Mouse (Mus musculus): Measurements from ENCODE around the gene Pnpla2.
"Not testable (repeated sequence)": the region's sequence is repeated elsewhere in the genome, so short reads cannot be mapped to it uniquely, and the experiment has no call there.

Gene Pnpla2

GRCm38 (mm10) chr7:141432186-141432611 lies 22.8 kb upstream of the Pnpla2 start:
- no peak for DNase-seq

- DNase-seq: no peak
Observed at GRCm38 (mm10) chr7:141432741-141433516, 22.1 kb upstream of the Pnpla2 start.

- no peak for DNase-seq
Observed at GRCm38 (mm10) chr7:141433517-141434400, 21.2 kb upstream of the Pnpla2 start.

GRCm38 (mm10) chr7:141434464-141434863 lies 20.5 kb upstream of the Pnpla2 start:
- DNase-seq: no peak

GRCm38 (mm10) chr7:141435129-141435855 lies 19.7 kb upstream of the Pnpla2 start:
- DNase-seq: peak; percentile 64 to 71

- no peak for DNase-seq
Observed at GRCm38 (mm10) chr7:141435856-141436522, 19.0 kb upstream of the Pnpla2 start.

- DNase-seq: no peak
Observed at GRCm38 (mm10) chr7:141436523-141436892, 18.5 kb upstream of the Pnpla2 start.

- DNase-seq: peak; percentile 77 to 81
Observed at GRCm38 (mm10) chr7:141437178-141438120, 17.5 kb upstream of the Pnpla2 start, which contains the start of gene Slc25a22. TSS of gene Slc25a22 (minus strand) at chr7:141437892.

- DNase-seq: no peak
Observed at GRCm38 (mm10) chr7:141438201-141438968, 16.6 kb upstream of the Pnpla2 start.

GRCm38 (mm10) chr7:141439140-141439679 lies 15.8 kb upstream of the Pnpla2 start:
- no peak for DNase-seq

- no peak for DNase-seq
Observed at GRCm38 (mm10) chr7:141439811-141440210, 15.2 kb upstream of the Pnpla2 start.

- peak; percentile 54 to 76 for DNase-seq
Observed at GRCm38 (mm10) chr7:141440613-141441012, 14.4 kb upstream of the Pnpla2 start.

GRCm38 (mm10) chr7:141441460-141441859 lies 13.5 kb upstream of the Pnpla2 start:
- DNase-seq: no peak

GRCm38 (mm10) chr7:141442199-141442598 lies 12.8 kb upstream of the Pnpla2 start:
- no peak for DNase-seq

- DNase-seq: no peak
Observed at GRCm38 (mm10) chr7:141443081-141443821, 11.7 kb upstream of the Pnpla2 start.

GRCm38 (mm10) chr7:141443828-141444237 lies 11.2 kb upstream of the Pnpla2 start, which contains the start of gene Pidd1:
TSS of gene Pidd1 (minus strand) at chr7:141444025.
- DNase-seq: peak; percentile 73 to 82

GRCm38 (mm10) chr7:141446374-141446773 lies 8.6 kb upstream of the Pnpla2 start:
- DNase-seq: not testable (repeated sequence)

GRCm38 (mm10) chr7:141447110-141447991 lies 7.6 kb upstream of the Pnpla2 start, which contains the start of gene Rplp2:
TSS of gene Rplp2 (plus strand) at chr7:141447370.
- peak; percentile 93 to 95 for DNase-seq

Data from lung, adult 18-20 months (tissue).